Mouse (Mus musculus): ENCODE measurements around the gene Mab21l3. TPM values are rescaled to one million over a fixed set of nuclear protein-coding genes. Genes with fewer than 3 reads are reported as not detected.

Mab21l3 gene
- 1 to 10 TPM in 16 of 26 experiments, under 1 TPM in 8, not detected in 2; 0.29 to 8.7 (median 1.6) TPM for total RNA-seq (2018; cell fraction: chromatin; rRNA removed)
- 1 to 10 TPM in 10 of 26 experiments, under 1 TPM in 16; 0.04 to 4.2 (median 0.93) TPM for total RNA-seq (2018; cell fraction: cytosol; rRNA removed)
- 1 to 10 TPM in 18 of 26 experiments, under 1 TPM in 5, not detected in 3; 0.23 to 7.3 (median 2.1) TPM for total RNA-seq (2018; cell fraction: nucleus; rRNA removed)
- polyA plus RNA-seq (2018), result 0.11 to 0.26 TPM (median 0.14 TPM) in 3 replicates

DNA sequence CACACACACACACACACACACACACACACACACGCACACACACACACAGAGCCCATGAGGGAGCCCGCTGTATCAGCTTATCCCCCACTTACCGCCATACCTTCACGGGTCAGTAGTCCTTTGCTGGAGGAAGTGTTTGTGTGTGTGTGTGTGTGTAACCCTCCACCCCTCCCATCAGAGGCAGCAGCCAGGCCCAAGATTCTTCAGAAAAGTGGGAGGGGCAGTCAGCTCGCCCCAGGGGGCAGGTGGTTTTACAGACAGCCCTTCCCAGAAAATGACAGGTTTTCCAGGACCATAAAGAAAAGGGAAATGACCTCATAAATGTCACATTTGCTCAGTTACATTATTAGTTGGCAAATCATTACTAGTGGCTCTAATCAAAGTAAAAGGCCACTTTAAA lies at the start of gene Mab21l3:
Gene Mab21l3 (minus strand): TSS at position 144 of the 400 bp plus-strand sequence.
- 73% methylated on average over 3 of the region's 5 CpGs for WGBS (ENCODE audit: missing documents)
- Histone ChIP-seq H3K79me2 (ENCODE audit: inconsistent target) (no peaks in the 10 kb centered on the region), H3K27ac (no peak within 1 kb of the TSS), H3K4me3 (ENCODE audit: inconsistent target) (no peak within 1 kb of the TSS), H3K36me3 (ENCODE audit: inconsistent target) (no peaks in the 10 kb centered on the region)

DNA sequence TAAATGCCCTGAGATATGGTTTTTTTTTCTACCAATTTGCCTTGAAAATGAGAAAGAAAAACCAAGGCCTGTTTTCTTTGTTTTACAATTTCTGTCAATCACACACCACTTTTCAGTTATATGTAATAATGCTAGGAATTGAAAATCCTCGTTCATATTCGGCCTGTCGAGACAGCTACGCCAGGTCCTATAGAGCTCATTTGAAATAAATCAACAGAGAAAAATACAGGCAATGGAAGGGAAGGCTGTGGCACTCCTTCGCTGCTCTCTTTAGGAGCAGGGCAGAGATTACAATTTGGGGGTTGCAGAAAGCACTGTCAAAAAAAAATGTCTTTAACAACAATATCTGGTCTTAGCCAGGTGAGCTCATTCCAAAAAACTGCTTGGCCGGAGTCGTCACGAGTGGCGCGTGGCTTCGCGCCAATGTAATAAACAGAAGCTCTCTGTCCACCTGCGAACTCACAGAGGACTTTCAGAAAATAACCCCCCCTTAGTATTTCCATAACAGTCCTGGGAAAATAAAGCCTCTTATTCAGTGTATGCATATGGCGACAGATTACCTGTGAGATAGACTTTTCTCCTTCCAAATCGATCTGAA lies 48.7 kb upstream of the Mab21l3 start:
- Histone ChIP-seq H3K79me2 (ENCODE audit: inconsistent target) (no peaks in the 10 kb centered on the region), H3K27ac (no peak overlapping the region), H3K36me3 (ENCODE audit: inconsistent target) (no peaks in the 10 kb centered on the region), H3K4me3 (ENCODE audit: inconsistent target) (no peak overlapping the region)
- 89% methylated on average over 15 of the region's 15 CpGs for WGBS (ENCODE audit: missing documents)

DNA sequence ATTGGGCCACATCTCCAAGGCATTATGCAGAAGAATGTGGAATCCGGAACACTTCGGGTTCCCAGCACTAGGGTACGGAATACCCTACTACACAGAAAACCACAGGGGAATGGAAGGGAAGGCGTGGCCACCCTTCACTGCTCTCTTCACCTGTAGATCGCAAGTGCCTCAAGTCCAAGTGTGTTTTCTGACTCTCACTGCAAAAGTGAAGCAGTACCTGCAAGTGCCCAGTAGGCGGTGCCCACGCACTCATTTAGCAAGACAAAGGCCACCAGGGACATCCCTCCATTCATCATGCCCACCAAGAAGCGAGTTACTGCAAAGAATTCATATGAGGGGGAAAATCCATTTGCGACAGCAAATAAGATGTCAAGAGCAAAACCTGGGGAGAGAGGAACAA lies 48.1 kb upstream of the Mab21l3 start:
- H3K4me3 ChIP-seq (ENCODE audit: inconsistent target), result no peak overlapping the region
- H3K79me2 ChIP-seq (ENCODE audit: inconsistent target), result no peaks in the 10 kb centered on the region
- WGBS (ENCODE audit: missing documents), result 64% methylated on average over 8 of the region's 9 CpGs
- H3K36me3 ChIP-seq (ENCODE audit: inconsistent target), result no peaks in the 10 kb centered on the region
- H3K27ac ChIP-seq, result no peak overlapping the region

DNA sequence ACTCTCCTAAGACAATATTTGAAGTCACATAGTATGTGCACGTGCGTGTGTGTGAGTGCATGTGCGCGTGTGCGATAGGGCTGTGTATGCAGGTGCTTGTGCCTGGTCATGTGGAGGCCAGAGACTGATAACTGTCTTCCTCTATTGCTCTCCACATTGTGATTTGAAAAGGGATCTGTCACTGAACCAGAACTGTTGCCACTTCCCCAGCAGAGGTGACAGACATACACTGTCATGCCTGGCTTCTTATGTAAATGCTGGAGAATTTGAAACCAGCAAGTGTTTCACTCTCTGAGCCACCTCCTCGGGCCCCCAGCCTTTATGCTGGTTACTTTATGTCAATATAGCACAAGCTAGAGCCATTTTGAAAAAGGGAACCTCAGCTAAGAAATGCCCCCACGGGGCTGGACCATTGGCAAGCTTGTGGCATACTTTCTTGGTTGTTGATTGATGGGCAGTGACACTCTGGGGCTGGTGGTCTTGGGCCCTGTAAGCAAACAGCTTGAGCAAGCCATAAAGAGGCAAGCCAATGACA lies 46.7 kb upstream of the Mab21l3 start:
- no peaks in the 10 kb centered on the region for H3K79me2 ChIP-seq (ENCODE audit: inconsistent target)
- H3K4me3 ChIP-seq (ENCODE audit: inconsistent target), result no peak overlapping the region
- no peaks in the 10 kb centered on the region for H3K36me3 ChIP-seq (ENCODE audit: inconsistent target)
- WGBS (ENCODE audit: missing documents), result 82% methylated on average over 7 of the region's 7 CpGs
- H3K27ac ChIP-seq, result no peak overlapping the region

DNA sequence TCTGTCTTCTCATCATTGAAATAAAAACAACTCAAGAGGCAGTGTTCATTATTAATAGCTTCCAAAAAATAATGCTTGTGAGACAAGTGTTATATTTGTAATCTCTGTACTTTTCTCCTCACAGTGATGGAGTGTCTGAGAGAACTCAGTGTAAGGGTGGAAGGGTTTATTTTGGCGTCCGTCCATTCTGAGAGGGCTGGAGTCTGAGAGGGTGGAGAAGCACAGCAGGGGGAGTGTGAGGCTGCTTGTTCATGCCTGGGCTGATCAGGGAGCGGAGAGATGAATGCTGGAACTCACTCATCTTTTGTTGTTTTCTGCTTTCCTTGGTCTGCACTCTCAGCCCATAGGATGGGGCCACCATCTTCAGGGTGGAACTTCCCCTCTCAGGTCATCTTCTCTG lies 36.8 kb upstream of the Mab21l3 start:
- Histone ChIP-seq H3K79me2 (ENCODE audit: inconsistent target) (no peaks in the 10 kb centered on the region), H3K27ac (no peak overlapping the region), H3K36me3 (ENCODE audit: inconsistent target) (no peaks in the 10 kb centered on the region), H3K4me3 (ENCODE audit: inconsistent target) (no peak overlapping the region)
- WGBS (ENCODE audit: missing documents), result 95% methylated on average over 3 of the region's 3 CpGs

DNA sequence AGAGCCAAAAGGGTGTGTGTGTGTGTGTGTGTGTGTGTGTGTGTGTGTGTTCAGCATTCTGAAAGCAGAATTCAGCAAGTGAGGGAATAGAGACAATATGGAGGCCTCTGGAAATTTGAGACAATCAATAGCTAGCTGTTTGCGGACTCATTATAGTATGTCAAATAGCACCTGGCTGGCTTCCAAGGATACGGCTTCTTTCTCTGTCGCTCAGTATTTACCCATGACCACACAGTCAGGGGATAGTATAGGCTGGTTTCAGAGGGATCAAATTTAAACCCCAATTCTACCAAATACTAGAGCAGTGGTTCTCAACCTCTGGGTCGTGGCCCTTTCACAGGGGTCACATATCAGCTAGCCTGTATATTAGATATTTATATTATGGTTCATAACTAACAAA lies 36.3 kb upstream of the Mab21l3 start:
- Histone ChIP-seq H3K79me2 (ENCODE audit: inconsistent target) (no peaks in the 10 kb centered on the region), H3K27ac (no peak overlapping the region), H3K4me3 (ENCODE audit: inconsistent target) (no peak overlapping the region), H3K36me3 (ENCODE audit: inconsistent target) (no peaks in the 10 kb centered on the region)
- 92% methylated on average over 4 of the region's 4 CpGs for WGBS (ENCODE audit: missing documents)

DNA sequence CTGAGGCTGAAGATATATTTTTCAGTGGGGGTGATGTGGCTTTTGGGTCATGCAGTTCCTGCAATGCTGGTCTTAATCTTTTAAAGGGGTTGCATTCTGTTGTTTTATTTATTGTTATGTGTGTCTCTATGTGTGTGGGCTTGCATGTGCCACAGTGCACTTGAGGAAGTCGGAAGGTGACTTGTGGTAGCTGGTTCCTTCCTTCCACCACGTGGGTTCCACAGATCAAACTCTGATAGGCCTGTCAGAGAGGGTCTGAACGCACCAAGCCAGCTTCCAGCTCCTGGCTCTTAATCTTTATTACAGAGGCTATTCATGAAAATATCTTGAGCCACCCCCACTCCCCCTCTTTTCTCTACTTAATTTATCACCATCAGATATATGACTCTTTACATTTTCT lies 35.1 kb upstream of the Mab21l3 start:
- Histone ChIP-seq H3K27ac (no peak overlapping the region), H3K79me2 (ENCODE audit: inconsistent target) (no peaks in the 10 kb centered on the region), H3K36me3 (ENCODE audit: inconsistent target) (no peaks in the 10 kb centered on the region), H3K4me3 (ENCODE audit: inconsistent target) (no peak overlapping the region)
- 33% methylated on average over 3 of the region's 3 CpGs for WGBS (ENCODE audit: missing documents)

DNA sequence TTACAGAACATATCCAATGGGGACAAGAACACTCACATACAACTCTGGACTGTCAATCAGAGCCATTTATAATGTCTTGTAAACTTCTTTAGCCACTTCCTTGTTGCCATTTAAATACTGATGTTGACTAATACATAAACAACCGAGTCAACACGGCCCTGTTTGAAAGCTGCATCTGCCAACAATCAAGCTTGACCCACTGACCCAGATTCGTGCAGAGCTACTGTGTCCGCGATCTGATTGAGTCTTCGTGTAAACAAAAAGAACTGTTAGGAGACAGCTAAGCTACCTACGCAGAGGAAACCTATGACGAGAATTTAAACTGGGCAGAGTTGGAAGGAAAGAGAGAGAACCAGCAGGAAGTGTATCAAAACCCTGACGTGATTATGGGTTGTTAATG lies 33.0 kb upstream of the Mab21l3 start:
- Histone ChIP-seq H3K27ac (no peak overlapping the region), H3K4me3 (ENCODE audit: inconsistent target) (no peak overlapping the region), H3K79me2 (ENCODE audit: inconsistent target) (no peaks in the 10 kb centered on the region), H3K36me3 (ENCODE audit: inconsistent target) (no peaks in the 10 kb centered on the region)
- WGBS (ENCODE audit: missing documents), result 89% methylated on average over 9 of the region's 9 CpGs

DNA sequence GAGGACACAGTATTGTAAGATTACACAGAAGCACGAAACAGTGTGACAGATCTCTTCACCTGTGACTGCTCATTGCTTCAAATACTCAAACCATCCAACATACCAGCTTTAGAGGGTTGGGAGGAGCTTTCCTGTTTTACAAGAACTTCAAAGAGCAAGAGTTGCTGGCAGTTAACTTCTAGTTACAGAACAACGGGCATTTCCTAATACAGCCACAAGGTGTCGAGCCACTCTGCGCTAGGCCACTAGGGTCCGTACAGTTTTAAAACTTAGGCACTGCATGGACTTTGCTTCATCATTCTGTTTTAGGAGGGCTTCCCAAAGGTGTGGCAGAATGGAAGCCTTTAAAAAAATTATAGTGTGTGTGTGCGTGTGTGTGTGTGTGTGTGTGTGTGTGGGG lies 32.1 kb upstream of the Mab21l3 start:
- 84% methylated on average over 6 of the region's 6 CpGs for WGBS (ENCODE audit: missing documents)
- Histone ChIP-seq H3K27ac (no peak overlapping the region), H3K4me3 (ENCODE audit: inconsistent target) (no peak overlapping the region), H3K79me2 (ENCODE audit: inconsistent target) (no peaks in the 10 kb centered on the region), H3K36me3 (ENCODE audit: inconsistent target) (no peaks in the 10 kb centered on the region)

DNA sequence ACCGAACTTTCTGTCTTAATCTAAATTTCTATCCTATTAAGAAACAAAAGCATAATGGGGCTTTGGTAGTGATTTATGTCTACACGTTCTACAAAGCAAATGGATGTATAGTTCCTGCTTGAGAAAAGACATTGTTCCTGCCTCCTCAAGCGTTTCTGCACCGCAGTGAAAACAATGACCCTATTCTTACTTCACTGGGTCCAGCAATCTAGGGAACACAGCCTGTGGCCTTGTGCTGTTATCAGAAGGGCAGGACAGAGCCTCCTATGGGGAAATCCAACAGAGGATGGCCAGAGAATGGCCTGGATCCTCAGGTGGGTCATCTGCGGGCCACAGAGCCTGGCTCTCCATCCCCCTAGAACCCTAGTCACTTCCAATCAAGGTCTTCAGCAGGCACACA lies 29.4 kb upstream of the Mab21l3 start:
- WGBS (ENCODE audit: missing documents), result 95% methylated on average over 5 of the region's 5 CpGs
- Histone ChIP-seq H3K27ac (no peak overlapping the region), H3K36me3 (ENCODE audit: inconsistent target) (no peaks in the 10 kb centered on the region), H3K4me3 (ENCODE audit: inconsistent target) (no peak overlapping the region), H3K79me2 (ENCODE audit: inconsistent target) (no peaks in the 10 kb centered on the region)

DNA sequence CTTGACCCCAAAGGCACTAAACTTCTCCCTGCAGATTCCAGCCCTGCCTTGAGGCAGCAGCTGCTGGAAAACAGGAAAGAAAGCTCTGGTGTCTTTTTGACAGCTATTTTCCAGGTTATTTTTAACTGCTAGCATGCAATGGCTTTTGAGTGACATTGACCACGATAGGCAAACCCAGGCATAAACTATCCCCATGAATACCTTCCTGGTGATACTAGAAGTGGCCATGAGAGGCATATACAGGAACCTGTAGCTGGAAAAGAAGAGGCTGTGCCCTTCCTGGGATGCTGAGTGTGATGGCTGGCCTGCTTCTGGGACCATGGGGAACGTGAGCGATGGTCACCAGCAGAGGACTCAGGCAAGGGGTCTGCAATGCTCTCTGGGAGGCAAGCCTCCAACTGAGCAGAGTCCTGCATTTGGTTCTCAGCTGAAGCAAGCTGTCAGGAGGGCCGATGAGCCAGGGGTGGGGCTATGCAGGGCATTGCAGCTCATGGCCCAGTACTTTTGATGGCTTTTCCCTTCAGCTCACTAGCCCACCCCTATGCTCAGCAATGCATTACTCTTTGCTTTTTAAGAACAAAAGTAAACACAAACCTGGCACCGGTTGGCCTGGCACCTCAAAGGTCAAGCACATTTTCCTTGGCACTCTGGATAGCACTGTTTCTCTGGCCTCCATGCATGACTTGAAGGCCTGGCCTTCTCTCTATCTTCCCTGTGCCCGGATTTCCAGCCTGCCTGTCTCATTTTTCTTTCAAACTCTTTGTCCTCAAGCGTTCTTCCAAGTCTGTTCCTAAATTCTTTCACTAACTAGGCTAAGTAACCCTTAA lies 27.9 kb upstream of the Mab21l3 start:
- Histone ChIP-seq H3K36me3 (ENCODE audit: inconsistent target) (no peaks in the 10 kb centered on the region), H3K27ac (no peak overlapping the region), H3K79me2 (ENCODE audit: inconsistent target) (no peaks in the 10 kb centered on the region), H3K4me3 (ENCODE audit: inconsistent target) (no peak overlapping the region)
- 94% methylated on average over 7 of the region's 7 CpGs for WGBS (ENCODE audit: missing documents)

DNA sequence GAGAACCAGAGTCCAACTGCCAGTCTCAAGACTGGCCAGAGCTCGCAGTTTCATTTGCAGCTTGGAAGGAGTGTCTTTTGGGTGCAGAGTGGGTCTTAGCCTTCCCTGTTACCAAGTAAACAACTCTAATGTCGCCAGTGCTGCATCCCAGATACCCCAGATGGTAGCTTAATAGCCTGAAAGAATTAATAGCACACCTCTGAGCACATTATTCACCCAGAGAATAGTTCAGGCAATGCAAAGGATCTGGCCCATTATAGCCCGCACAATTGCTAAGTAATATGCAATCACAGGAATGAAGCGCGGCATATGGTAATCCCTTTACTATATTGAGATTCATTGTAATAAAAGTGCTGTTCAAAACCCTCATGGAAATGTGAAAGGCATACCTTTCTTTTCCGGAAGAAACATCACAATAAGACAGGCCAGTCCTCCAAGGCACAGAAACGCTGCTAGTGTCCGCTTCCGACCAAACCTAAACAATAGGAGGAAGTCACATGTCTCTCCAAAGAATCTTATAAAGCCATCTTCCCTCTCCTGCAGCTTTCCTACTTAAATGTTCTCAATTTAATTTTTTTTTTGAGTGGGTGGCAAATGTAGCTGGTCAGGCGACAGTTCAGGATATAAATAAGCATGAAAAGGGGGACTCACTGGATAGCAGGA lies 26.6 kb upstream of the Mab21l3 start:
- 96% methylated on average over 10 of the region's 10 CpGs for WGBS (ENCODE audit: missing documents)
- no peak overlapping the region for H3K27ac ChIP-seq
- no peak overlapping the region for H3K4me3 ChIP-seq (ENCODE audit: inconsistent target)
- no peaks in the 10 kb centered on the region for H3K79me2 ChIP-seq (ENCODE audit: inconsistent target)
- H3K36me3 ChIP-seq (ENCODE audit: inconsistent target), result no peaks in the 10 kb centered on the region

DNA sequence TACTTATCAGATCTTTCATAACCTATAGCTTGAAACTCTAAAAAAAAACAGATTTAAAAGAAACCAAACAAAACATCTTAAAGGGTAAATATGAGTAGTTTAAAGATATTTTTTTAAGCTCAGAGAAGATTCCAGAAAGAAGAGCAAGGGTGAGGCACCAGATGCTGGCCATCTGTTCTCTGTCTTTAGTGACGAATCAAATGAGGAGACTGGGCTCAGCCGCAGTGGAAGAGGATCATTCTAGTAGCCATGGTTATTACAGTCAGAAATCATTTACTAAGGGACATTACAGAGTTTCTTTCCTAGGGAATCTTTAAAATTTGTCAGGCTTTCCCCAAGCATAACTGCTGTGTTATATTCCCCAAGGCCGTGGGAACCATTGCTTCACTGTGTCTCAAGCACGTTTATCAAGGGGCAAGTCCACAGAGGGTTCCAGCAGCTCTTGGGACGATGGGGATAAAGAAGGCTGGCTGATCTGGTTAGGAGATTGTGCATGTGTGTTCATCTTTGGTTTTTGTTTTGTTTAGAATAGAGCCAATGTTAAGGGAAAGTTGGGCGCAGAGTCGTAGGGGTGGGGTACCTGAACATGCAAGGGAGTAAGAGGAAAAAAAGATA lies 24.4 kb upstream of the Mab21l3 start:
- Histone ChIP-seq H3K4me3 (ENCODE audit: inconsistent target) (no peak overlapping the region), H3K36me3 (ENCODE audit: inconsistent target) (no peaks in the 10 kb centered on the region)
- 95% methylated on average over 7 of the region's 7 CpGs for WGBS (ENCODE audit: missing documents)

DNA sequence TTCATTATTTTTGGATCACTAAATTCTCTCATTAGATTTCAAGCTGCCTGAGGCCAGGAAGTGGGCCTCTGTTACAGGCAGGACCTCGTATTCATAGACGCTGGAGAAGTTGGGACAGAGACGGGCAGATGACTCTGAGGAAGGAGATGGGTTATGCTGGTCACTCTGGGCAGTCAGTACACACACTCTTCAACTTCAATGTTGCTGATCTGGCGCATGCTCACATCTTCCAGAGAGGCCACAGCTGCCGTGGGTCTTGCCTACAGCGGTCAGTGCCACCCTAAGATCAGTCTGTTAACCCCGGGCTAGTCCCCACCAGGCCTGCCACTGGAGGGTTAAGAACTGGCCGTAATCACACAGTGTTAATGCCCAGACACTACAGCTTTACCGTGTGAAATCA lies 23.2 kb upstream of the Mab21l3 start:
- Histone ChIP-seq H3K4me3 (ENCODE audit: inconsistent target) (no peak overlapping the region), H3K36me3 (ENCODE audit: inconsistent target) (no peaks in the 10 kb centered on the region), H3K27ac (no peak overlapping the region), H3K79me2 (ENCODE audit: inconsistent target) (no peaks in the 10 kb centered on the region)
- WGBS (ENCODE audit: missing documents), result 89% methylated on average over 8 of the region's 9 CpGs

More for the DNA sequence above, 24.4 kb upstream of the Mab21l3 start:
- H3K79me2 ChIP-seq (ENCODE audit: inconsistent target), result no peaks in the 10 kb centered on the region
- no peak overlapping the region for H3K27ac ChIP-seq
